Mouse (Mus musculus): ENCODE measurements at regions not wholly inside any gene's neighbourhood (a gene's known extent, or its start where the extent isn't known, plus 50 kb on each side); places are given as distances from the start of the nearest gene placed in this dataset.
A peak's percentile ranks its signal among the peaks of the same experiment; 100 is the strongest.

DNA sequence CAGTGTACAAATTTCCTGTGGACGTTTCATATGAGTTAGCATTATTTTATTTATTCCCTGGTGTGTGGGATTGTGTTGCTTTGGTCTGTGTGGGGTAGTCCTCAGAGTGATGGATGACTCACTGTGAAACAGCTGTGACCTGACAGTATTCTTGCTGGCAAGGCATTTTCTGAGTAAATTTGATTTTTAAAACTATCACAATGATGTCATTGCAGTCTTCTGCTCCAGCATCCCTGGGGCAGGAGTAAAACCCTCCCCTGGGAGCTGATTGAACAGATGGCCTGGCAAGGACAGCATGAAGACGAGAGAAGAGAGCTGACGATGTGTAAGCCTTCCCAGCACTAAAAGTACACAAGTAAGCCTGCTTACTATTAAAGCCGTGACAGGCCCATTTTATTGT is 345.3 kb downstream of the Ppp1r3a start:
- H3K27me3 ChIP-seq (ENCODE audit: control insufficient read depth, insufficient read depth, low read length): no peaks in the 10 kb centered on the region
- no peak overlapping the region for H3K27ac ChIP-seq (replicated peaks; ENCODE audit: low read depth, low read length)
- H3K4me2 ChIP-seq (replicated peaks; ENCODE audit: low read depth, low read length, severe bottlenecking): no peak overlapping the region
- H3K36me3 ChIP-seq (ENCODE audit: control insufficient read depth, insufficient read depth, low read length): no peaks in the 10 kb centered on the region
- H3K4me3 ChIP-seq (replicated peaks; ENCODE audit: low read length): no peak overlapping the region
- H3K9ac ChIP-seq (ENCODE audit: low read depth, low read length, severe bottlenecking): no peak overlapping the region
- no peaks in the 10 kb centered on the region for H3K4me1 ChIP-seq (ENCODE audit: control insufficient read depth, insufficient read depth, low read length)
- ATAC-seq (ENCODE audit: low FRiP score, low read depth): peak; percentile 64
- peak; percentile 20 for DNase-seq (ENCODE audit: low spot score)
- no peak for TF ChIP-seq POLR2A (IDR thresholded peaks at IDR 0.05; ENCODE audit: borderline replicate concordance, extremely low read depth, insufficient read depth, insufficient read length)
- 38% methylated on average over 4 of the region's 4 CpGs for WGBS
- H3K9me3 ChIP-seq (ENCODE audit: control insufficient read depth, low read length): no peaks in the 10 kb centered on the region

DNA sequence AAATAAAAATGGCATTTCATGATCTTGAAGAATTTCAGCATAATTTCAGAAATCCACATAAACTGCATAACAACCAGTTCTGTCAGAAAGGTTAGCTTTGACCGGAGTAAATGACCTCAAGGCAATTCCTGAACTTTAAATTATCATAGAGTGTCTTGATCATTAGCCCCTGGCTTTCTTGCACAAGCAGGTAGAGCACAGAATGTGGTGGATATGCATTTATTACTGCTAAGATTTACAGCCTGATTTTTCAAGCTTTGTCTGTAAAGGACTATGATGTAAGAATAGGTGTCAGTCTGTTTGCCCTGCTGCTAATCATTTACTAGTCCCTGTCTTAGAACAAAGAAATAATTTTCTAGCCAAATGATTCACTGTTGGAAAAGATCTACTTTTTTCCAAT is 347.3 kb downstream of the Ppp1r3a start:
- no peak for ATAC-seq (ENCODE audit: low FRiP score, low read depth)
- H3K4me3 ChIP-seq (replicated peaks; ENCODE audit: low read length): no peak overlapping the region
- H3K9ac ChIP-seq (ENCODE audit: low read depth, low read length, severe bottlenecking): no peak overlapping the region
- no peak overlapping the region for H3K4me2 ChIP-seq (replicated peaks; ENCODE audit: low read depth, low read length, severe bottlenecking)
- no peak for DNase-seq (ENCODE audit: low spot score)
- no peaks in the 10 kb centered on the region for H3K9me3 ChIP-seq (ENCODE audit: control insufficient read depth, low read length)
- TF ChIP-seq POLR2A (IDR thresholded peaks at IDR 0.05; ENCODE audit: borderline replicate concordance, extremely low read depth, insufficient read depth, insufficient read length): no peak
- H3K4me1 ChIP-seq (ENCODE audit: control insufficient read depth, insufficient read depth, low read length): no peaks in the 10 kb centered on the region
- no peaks in the 10 kb centered on the region for H3K36me3 ChIP-seq (ENCODE audit: control insufficient read depth, insufficient read depth, low read length)
- no peak overlapping the region for H3K27ac ChIP-seq (replicated peaks; ENCODE audit: low read depth, low read length)
- no peaks in the 10 kb centered on the region for H3K27me3 ChIP-seq (ENCODE audit: control insufficient read depth, insufficient read depth, low read length)
- 62% methylated on average over 1 of the region's 1 CpGs for WGBS

DNA sequence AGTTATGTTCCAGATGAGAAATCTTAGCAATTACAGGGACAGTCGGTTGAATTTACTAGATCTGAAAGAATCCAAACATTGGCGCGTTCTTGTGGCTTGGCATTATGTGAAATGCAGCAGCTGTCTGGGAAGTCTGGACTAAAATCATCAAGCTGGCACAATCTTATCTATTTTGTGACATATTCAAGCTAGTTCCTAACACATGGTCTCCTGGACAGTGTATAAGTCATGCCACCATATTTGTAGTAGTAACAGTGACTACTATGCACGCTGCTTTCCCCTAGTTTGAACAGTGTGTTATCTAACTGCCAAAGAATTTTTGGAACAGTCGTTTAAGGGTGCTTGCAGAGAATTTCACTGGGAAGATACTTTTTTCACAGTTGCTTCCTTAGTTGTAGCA is 396.8 kb downstream of the Ppp1r3a start:
- DNase-seq (ENCODE audit: low spot score) (no peak), ATAC-seq (ENCODE audit: low FRiP score, low read depth) (no peak)

More for the DNA sequence above, 396.8 kb downstream of the Ppp1r3a start:
- Histone ChIP-seq H3K9ac (ENCODE audit: low read depth, low read length, severe bottlenecking) (no peak overlapping the region), H3K4me2 (replicated peaks; ENCODE audit: low read depth, low read length, severe bottlenecking) (no peak overlapping the region), H3K27ac (replicated peaks; ENCODE audit: low read depth, low read length) (no peak overlapping the region), H3K4me3 (replicated peaks; ENCODE audit: low read length) (no peak overlapping the region), H3K4me1 (ENCODE audit: control insufficient read depth, insufficient read depth, low read length) (no peaks in the 10 kb centered on the region), H3K27me3 (ENCODE audit: control insufficient read depth, insufficient read depth, low read length) (no peaks in the 10 kb centered on the region), H3K9me3 (ENCODE audit: control insufficient read depth, low read length) (no peaks in the 10 kb centered on the region), H3K36me3 (ENCODE audit: control insufficient read depth, insufficient read depth, low read length) (no peaks in the 10 kb centered on the region)
- 84% methylated on average over 5 of the region's 5 CpGs for WGBS
- no peak for TF ChIP-seq POLR2A (IDR thresholded peaks at IDR 0.05; ENCODE audit: borderline replicate concordance, extremely low read depth, insufficient read depth, insufficient read length)
